Mouse (Mus musculus) embryonic fibroblast, embryonic 13.5 days (primary cell): ENCODE data around the gene Gins2.

Experiments
- CTCF ChIP-seq: IDR thresholded peaks from 2 replicates; pipeline ENCODE4 v1.5.1; 2011; ENCODE audit warnings: mild to moderate bottlenecking, control low read depth, low read length, moderate library complexity, borderline replicate concordance; ENCODE audit not compliant: insufficient read depth
- POLR2A ChIP-seq: IDR thresholded peaks from 2 replicates; pipeline ENCODE4 v1.6.1; 2011; ENCODE audit warnings: low read depth, mild to moderate bottlenecking, control low read depth, low read length, moderate library complexity

DNA sequence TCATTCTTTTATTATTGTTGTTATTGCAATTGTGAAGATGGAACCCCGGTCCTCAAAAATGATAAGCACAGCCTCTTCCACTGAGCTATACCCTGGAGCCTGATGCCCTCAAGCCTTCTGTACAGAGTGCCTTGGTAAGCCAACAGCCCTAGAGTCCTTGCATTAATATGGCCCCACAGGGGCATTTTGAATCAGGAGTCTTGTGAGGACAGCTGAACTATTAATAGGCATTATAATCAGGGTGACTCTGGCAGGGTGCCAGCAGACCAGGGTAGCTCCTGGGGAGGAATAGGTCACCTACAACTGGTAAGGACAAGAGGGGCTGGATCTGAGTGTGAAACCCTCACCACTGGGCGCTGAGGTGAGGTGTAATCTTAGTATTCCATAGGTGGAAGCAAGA, 817 bp upstream of the Gins2 start:
- TF ChIP-seq CTCF (no peak), POLR2A (no peak)
